Mouse (Mus musculus) spleen, adult 18-20 months (tissue): ENCODE results near the gene Bcl2a1d.
"Not testable (repeated sequence)": the region's sequence is repeated elsewhere in the genome, so short reads cannot be mapped to it uniquely, and the experiment has no call there.

ENCODE experiments used
- DNase-seq, 2 experiments: peaks; one replicate each; pipeline ENCODE4 v3.0.0; 2022; ENCODE audit warnings: mixed read lengths in 2 of 2

The Bcl2a1d gene

DNA sequence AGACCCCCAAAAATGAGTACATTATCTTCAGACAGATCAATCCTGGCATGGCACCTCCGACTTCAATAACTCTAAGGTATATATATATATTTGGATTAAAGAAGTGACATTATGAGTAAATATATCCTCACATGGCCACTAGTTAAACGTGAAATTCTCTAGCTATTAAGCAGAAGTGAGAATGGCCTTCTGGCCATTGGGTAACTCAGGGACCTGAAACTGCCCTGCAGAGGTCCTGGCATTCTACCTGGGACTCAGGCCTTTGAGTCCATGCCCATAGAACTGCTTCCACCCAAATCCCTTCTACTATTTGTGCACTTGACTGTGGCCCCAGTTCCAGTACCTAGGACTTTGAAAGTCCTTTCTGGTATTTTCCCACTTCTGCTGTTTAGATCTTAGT, 40.4 kb downstream of the Bcl2a1d start:
- not testable (repeated sequence) for DNase-seq

GRCm38 (mm10) chr9:88689451-88689850, 42.3 kb downstream of the Bcl2a1d start:
- not testable (repeated sequence) for DNase-seq

- DNase-seq: not testable (repeated sequence)
Observed at GRCm38 (mm10) chr9:88686719-88687118, 45.0 kb downstream of the Bcl2a1d start.
